Comparison of ENCODE assay signal across 9 mouse cellular contexts in the genomic region with DNA sequence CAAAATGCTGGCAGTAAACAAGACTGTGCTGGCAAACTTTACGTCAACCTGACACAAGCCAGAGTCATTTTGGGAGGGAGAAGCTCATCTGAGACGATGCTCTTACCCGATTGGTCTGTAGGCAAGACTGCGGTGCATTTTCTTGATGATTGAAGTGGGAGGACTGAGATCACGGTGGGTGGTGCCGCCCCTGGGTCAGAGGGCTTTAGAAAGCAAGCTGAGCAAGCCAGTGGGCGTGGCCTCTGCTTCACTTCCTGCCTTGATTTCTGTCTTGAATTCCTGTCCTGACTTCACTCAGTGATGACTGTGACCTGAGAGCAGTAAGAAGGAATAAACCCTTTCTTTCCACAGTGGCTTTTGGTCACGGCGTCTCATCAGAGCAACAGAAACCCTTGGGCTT. TPM values are rescaled to one million over a fixed set of nuclear protein-coding genes. Genes with fewer than 3 reads are reported as not detected.
DNase-seq lines count a peak whose midpoint lies in the region; ATAC-seq lines count a peak whose summit lies in the region.
"Had no signal": no experiment of that assay in that cellular context is flagged by ENCODE, and none has a peak within 500 bp of the region (broad histone marks: within the 10 kb centered on the region; RNA-seq: fewer than 3 reads in every experiment).

No protein-coding gene starts in this region.

- no peak overlapping the region for H3K9ac ChIP-seq in kidney, embryonic 15.5 days
- no peak overlapping the region for H3K9ac ChIP-seq in embryonic facial prominence, embryonic 11.5 days (replicated peaks; ENCODE audit: low read length)
- no peak overlapping the region for H3K9ac ChIP-seq in neural tube, embryonic 15.5 days (replicated peaks)

- H3K4me1 ChIP-seq in kidney, embryonic 15.5 days, result peaks cover 15% of the 10 kb centered on the region
- H3K4me1 ChIP-seq in embryonic facial prominence, embryonic 11.5 days (ENCODE audit: control insufficient read depth, insufficient read depth, low read length), result no peaks in the 10 kb centered on the region
- no peaks in the 10 kb centered on the region; the same call in 1 of the 2 replicates for H3K4me1 ChIP-seq in neural tube, embryonic 15.5 days

- no peak for ATAC-seq in kidney, embryonic 15.5 days (replicated peaks; ENCODE audit: low FRiP score)
- no peak for ATAC-seq in embryonic facial prominence, embryonic 11.5 days (replicated peaks; ENCODE audit: insufficient number of reproducible peaks, low FRiP score, low TSS enrichment, low read depth)
- ATAC-seq in neural tube, embryonic 15.5 days (ENCODE audit: low FRiP score), result no peak

- no peak for DNase-seq in kidney, adult 11 months
- peak; percentile 48 for DNase-seq in T-cell, adult 2 months (ENCODE audit: low spot score)
- DNase-seq in embryonic facial prominence, embryonic 11.5 days (ENCODE audit: low spot score), result peak; percentile 49
- no peak for DNase-seq in gastrocnemius, postnatal 10 days
- no peak for DNase-seq in frontal cortex, postnatal 25 days (ENCODE audit: low spot score in 2 of 2)
- DNase-seq in lung, postnatal 25 days (ENCODE audit: low spot score), result no peak

- no peak overlapping the region for H3K4me3 ChIP-seq in kidney, embryonic 15.5 days (replicated peaks)
- no peak overlapping the region for H3K4me3 ChIP-seq in embryonic facial prominence, embryonic 11.5 days (ENCODE audit: low read depth, low read length)
- H3K4me3 ChIP-seq in neural tube, embryonic 15.5 days (replicated peaks), result no peak overlapping the region

- 51% methylated on average over 9 of the region's 9 CpGs for WGBS in kidney, embryonic 15.5 days
- WGBS in embryonic facial prominence, embryonic 11.5 days, result 53% methylated on average over 9 of the region's 9 CpGs
- WGBS in neural tube, embryonic 15.5 days, result 65% methylated on average over 9 of the region's 9 CpGs

- 0 out of 2 replicates have a peak overlapping the region, but pooled peaks have one; percentile 7 for H3K4me2 ChIP-seq in kidney, embryonic 15.5 days
- no peak overlapping the region for H3K4me2 ChIP-seq in embryonic facial prominence, embryonic 11.5 days (ENCODE audit: low read depth, low read length)
- no peak overlapping the region; the same call in 1 of the 2 replicates for H3K4me2 ChIP-seq in neural tube, embryonic 15.5 days
- H3K4me2 ChIP-seq: liver, embryonic 11.5 days had no signal

- H3K27ac ChIP-seq in kidney, embryonic 15.5 days, result peak overlapping the region; percentile 18
- no peak overlapping the region for H3K27ac ChIP-seq in embryonic facial prominence, embryonic 11.5 days (replicated peaks; ENCODE audit: low read depth, low read length)
- H3K27ac ChIP-seq in neural tube, embryonic 15.5 days (replicated peaks), result 0 out of 2 replicates have a peak overlapping the region, but pooled peaks have one; percentile 13

- no peaks in the 10 kb centered on the region for H3K9me3 ChIP-seq in kidney, embryonic 15.5 days (replicated peaks)
- no peaks in the 10 kb centered on the region for H3K9me3 ChIP-seq in embryonic facial prominence, embryonic 11.5 days (replicated peaks; ENCODE audit: control insufficient read depth, low read length)
- no peaks in the 10 kb centered on the region for H3K9me3 ChIP-seq in neural tube, embryonic 15.5 days (replicated peaks)

- no peaks in the 10 kb centered on the region for H3K36me3 ChIP-seq in kidney, embryonic 15.5 days
- H3K36me3 ChIP-seq in embryonic facial prominence, embryonic 11.5 days (replicated peaks; ENCODE audit: control insufficient read depth, insufficient read depth, low read depth, low read length), result no peaks in the 10 kb centered on the region
- H3K36me3 ChIP-seq in neural tube, embryonic 15.5 days, result no peaks in the 10 kb centered on the region

- H3K27me3 ChIP-seq in kidney, embryonic 15.5 days, result no peaks in the 10 kb centered on the region
- H3K27me3 ChIP-seq in embryonic facial prominence, embryonic 11.5 days (ENCODE audit: control insufficient read depth, insufficient read depth, low read length), result no peaks in the 10 kb centered on the region
- no peaks in the 10 kb centered on the region for H3K27me3 ChIP-seq in neural tube, embryonic 15.5 days (replicated peaks)

RNA-seq across cellular contexts. Expression of a gene that starts 18.6 kb away (rescaled TPM):
- 12.1 and 13.1 TPM in 2 replicates for polyA plus RNA-seq in kidney, embryonic 15.5 days (2015; fragmentation: Nextera tagmentation; extraction: Ambion mirVana)
- polyA plus RNA-seq in embryonic facial prominence, embryonic 11.5 days (2014; fragmentation: Nextera tagmentation; extraction: Ambion mirVana), result 11.3 and 13.1 TPM in 2 replicates
- 21.0 and 23.7 TPM in 2 replicates for polyA plus RNA-seq in neural tube, embryonic 15.5 days (2015; fragmentation: Nextera tagmentation; extraction: Ambion mirVana)
- 1 to 10 TPM; 2.9 to 3.5 TPM for total RNA-seq in gastrocnemius, postnatal 10 days (2021)

RNA-seq across cellular contexts. Expression of a gene that starts 50.8 kb away (rescaled TPM):
- 17.6 and 21.1 TPM in 2 replicates for polyA plus RNA-seq in kidney, embryonic 15.5 days (2015; fragmentation: Nextera tagmentation; extraction: Ambion mirVana)
- polyA plus RNA-seq in embryonic facial prominence, embryonic 11.5 days (2014; fragmentation: Nextera tagmentation; extraction: Ambion mirVana), result 24.4 and 27.8 TPM in 2 replicates
- polyA plus RNA-seq in neural tube, embryonic 15.5 days (2015; fragmentation: Nextera tagmentation; extraction: Ambion mirVana), result 41.2 and 44.6 TPM in 2 replicates
- total RNA-seq in gastrocnemius, postnatal 10 days (2021), result 10 to 100 TPM; 85.6 to 93.7 TPM

Comparison
In these comparisons a context has a peak if more than half of its experiments do, and no peak if none do; other contexts are left out.
1. DNase-seq: peak in T-cell, adult 2 months (single experiment) and embryonic facial prominence, embryonic 11.5 days (single experiment); none in kidney, adult 11 months (single experiment), gastrocnemius, postnatal 10 days (single experiment), frontal cortex, postnatal 25 days (0 of 2) and lung, postnatal 25 days (single experiment).